Mouse (Mus musculus): ENCODE results near the gene B3galt1. TPM values are rescaled to one million over a fixed set of nuclear protein-coding genes. Genes with fewer than 3 reads are reported as not detected.

Gene B3galt1
- polyA plus RNA-seq, 1 experiment from 2014 or later, result 6.5 TPM

- H3K4me1 ChIP-seq, result no peaks in the 10 kb centered on the region
Observed at GRCm38 (mm10) chr2:67968812-67969211, 403.1 kb downstream of the B3galt1 start.

GRCm38 (mm10) chr2:67971091-67971490 is 405.4 kb downstream of the B3galt1 start:
- no peaks in the 10 kb centered on the region for H3K36me3 ChIP-seq

More at GRCm38 (mm10) chr2:67968812-67969211, 403.1 kb downstream of the B3galt1 start:
- ATAC-seq (replicated peaks; ENCODE audit: low FRiP score), result no peak
- H3K4me3 ChIP-seq (replicated peaks), result no peak overlapping the region
- no peaks in the 10 kb centered on the region for H3K36me3 ChIP-seq
- no peak overlapping the region for H3K4me2 ChIP-seq
- no peak overlapping the region for H3K9ac ChIP-seq
- no peaks in the 10 kb centered on the region for H3K27me3 ChIP-seq
- H3K9me3 ChIP-seq (replicated peaks), result no peaks in the 10 kb centered on the region
- no peak overlapping the region for H3K27ac ChIP-seq

GRCm38 (mm10) chr2:67971576-67971975 is 405.9 kb downstream of the B3galt1 start:
- Histone ChIP-seq H3K4me1 (no peaks in the 10 kb centered on the region), H3K27me3 (no peaks in the 10 kb centered on the region), H3K4me3 (replicated peaks) (no peak overlapping the region), H3K4me2 (no peak overlapping the region), H3K9ac (no peak overlapping the region), H3K36me3 (no peaks in the 10 kb centered on the region), H3K9me3 (replicated peaks) (no peaks in the 10 kb centered on the region), H3K27ac (no peak overlapping the region)
- ATAC-seq (replicated peaks; ENCODE audit: low FRiP score), result no peak
- 87% methylated on average over 6 of the region's 6 CpGs for WGBS

More at GRCm38 (mm10) chr2:67971091-67971490, 405.4 kb downstream of the B3galt1 start:
- Histone ChIP-seq H3K27me3 (no peaks in the 10 kb centered on the region), H3K9me3 (replicated peaks) (no peaks in the 10 kb centered on the region), H3K4me2 (no peak overlapping the region), H3K4me3 (replicated peaks) (no peak overlapping the region), H3K9ac (no peak overlapping the region), H3K27ac (no peak overlapping the region), H3K4me1 (no peaks in the 10 kb centered on the region)
- 82% methylated on average over 7 of the region's 7 CpGs for WGBS
- no peak for ATAC-seq (replicated peaks; ENCODE audit: low FRiP score)

- no peak overlapping the region for H3K4me3 ChIP-seq (replicated peaks)
- H3K4me1 ChIP-seq, result no peaks in the 10 kb centered on the region
- H3K27ac ChIP-seq, result no peak overlapping the region
- H3K4me2 ChIP-seq, result no peak overlapping the region
- H3K36me3 ChIP-seq, result no peaks in the 10 kb centered on the region
- no peak for ATAC-seq (replicated peaks; ENCODE audit: low FRiP score)
- H3K27me3 ChIP-seq, result no peaks in the 10 kb centered on the region
- H3K9ac ChIP-seq, result no peak overlapping the region
- no peaks in the 10 kb centered on the region for H3K9me3 ChIP-seq (replicated peaks)
Observed at GRCm38 (mm10) chr2:67975764-67976163, 410.1 kb downstream of the B3galt1 start.

GRCm38 (mm10) chr2:67976488-67976887 is 410.8 kb downstream of the B3galt1 start:
- no peak for ATAC-seq (replicated peaks; ENCODE audit: low FRiP score)
- no peaks in the 10 kb centered on the region for H3K9me3 ChIP-seq (replicated peaks)
- H3K4me3 ChIP-seq (replicated peaks), result no peak overlapping the region
- H3K9ac ChIP-seq, result no peak overlapping the region
- no peaks in the 10 kb centered on the region for H3K36me3 ChIP-seq
- WGBS, result 88% methylated on average over 4 of the region's 4 CpGs
- H3K27ac ChIP-seq, result no peak overlapping the region
- no peak overlapping the region for H3K4me2 ChIP-seq
- H3K4me1 ChIP-seq, result no peaks in the 10 kb centered on the region
- no peaks in the 10 kb centered on the region for H3K27me3 ChIP-seq

GRCm38 (mm10) chr2:67977620-67978262 is 412.1 kb downstream of the B3galt1 start:
- Histone ChIP-seq H3K36me3 (no peaks in the 10 kb centered on the region), H3K27ac (no peak overlapping the region), H3K4me1 (no peaks in the 10 kb centered on the region), H3K9ac (no peak overlapping the region), H3K27me3 (no peaks in the 10 kb centered on the region), H3K9me3 (replicated peaks) (no peaks in the 10 kb centered on the region), H3K4me2 (no peak overlapping the region), H3K4me3 (replicated peaks) (no peak overlapping the region)
- no peak for ATAC-seq (replicated peaks; ENCODE audit: low FRiP score)
- 58% methylated on average over 6 of the region's 6 CpGs for WGBS

- Histone ChIP-seq H3K36me3 (no peaks in the 10 kb centered on the region), H3K9me3 (replicated peaks) (no peaks in the 10 kb centered on the region), H3K9ac (no peak overlapping the region), H3K4me3 (replicated peaks) (no peak overlapping the region), H3K27me3 (no peaks in the 10 kb centered on the region), H3K27ac (no peak overlapping the region), H3K4me2 (no peak overlapping the region), H3K4me1 (no peaks in the 10 kb centered on the region)
- WGBS, result 91% methylated on average over 3 of the region's 3 CpGs
- no peak for ATAC-seq (replicated peaks; ENCODE audit: low FRiP score)
Observed at GRCm38 (mm10) chr2:67983563-67983962, 417.9 kb downstream of the B3galt1 start.

GRCm38 (mm10) chr2:67985133-67985532 is 419.5 kb downstream of the B3galt1 start:
- ATAC-seq (replicated peaks; ENCODE audit: low FRiP score), result no peak
- WGBS, result 76% methylated on average over 3 of the region's 3 CpGs
- H3K27ac ChIP-seq, result no peak overlapping the region

GRCm38 (mm10) chr2:67993421-67993820 is 427.8 kb downstream of the B3galt1 start:
- Histone ChIP-seq H3K36me3 (no peaks in the 10 kb centered on the region), H3K27me3 (no peaks in the 10 kb centered on the region), H3K4me3 (replicated peaks) (no peak overlapping the region), H3K9ac (no peak overlapping the region), H3K4me2 (no peak overlapping the region), H3K9me3 (replicated peaks) (no peaks in the 10 kb centered on the region), H3K27ac (no peak overlapping the region), H3K4me1 (no peaks in the 10 kb centered on the region)
- WGBS, result 97% methylated on average over 1 of the region's 1 CpGs
- no peak for ATAC-seq (replicated peaks; ENCODE audit: low FRiP score)

More at GRCm38 (mm10) chr2:67985133-67985532, 419.5 kb downstream of the B3galt1 start:
- Histone ChIP-seq H3K9ac (no peak overlapping the region), H3K36me3 (no peaks in the 10 kb centered on the region), H3K4me1 (no peaks in the 10 kb centered on the region), H3K9me3 (replicated peaks) (no peaks in the 10 kb centered on the region), H3K27me3 (no peaks in the 10 kb centered on the region), H3K4me3 (replicated peaks) (no peak overlapping the region), H3K4me2 (no peak overlapping the region)

GRCm38 (mm10) chr2:68003091-68003490 is 437.4 kb downstream of the B3galt1 start:
- H3K9me3 ChIP-seq (replicated peaks), result no peaks in the 10 kb centered on the region
- no peaks in the 10 kb centered on the region for H3K27me3 ChIP-seq
- WGBS, result 73% methylated on average over 1 of the region's 1 CpGs
- no peaks in the 10 kb centered on the region for H3K36me3 ChIP-seq
- no peak overlapping the region for H3K4me2 ChIP-seq
- no peak overlapping the region for H3K27ac ChIP-seq
- H3K9ac ChIP-seq, result no peak overlapping the region
- no peaks in the 10 kb centered on the region for H3K4me1 ChIP-seq
- ATAC-seq (replicated peaks; ENCODE audit: low FRiP score), result no peak
- H3K4me3 ChIP-seq (replicated peaks), result no peak overlapping the region

GRCm38 (mm10) chr2:68005210-68005609 is 439.5 kb downstream of the B3galt1 start:
- no peak overlapping the region for H3K4me3 ChIP-seq (replicated peaks)
- ATAC-seq (replicated peaks; ENCODE audit: low FRiP score), result no peak
- no peak overlapping the region for H3K27ac ChIP-seq
- H3K9ac ChIP-seq, result no peak overlapping the region
- no peaks in the 10 kb centered on the region for H3K36me3 ChIP-seq
- no peaks in the 10 kb centered on the region for H3K27me3 ChIP-seq
- WGBS, result 79% methylated on average over 9 of the region's 9 CpGs
- H3K4me1 ChIP-seq, result no peaks in the 10 kb centered on the region
- H3K4me2 ChIP-seq, result no peak overlapping the region
- H3K9me3 ChIP-seq (replicated peaks), result no peaks in the 10 kb centered on the region

GRCm38 (mm10) chr2:68005711-68006110 is 440.0 kb downstream of the B3galt1 start:
- Histone ChIP-seq H3K4me2 (no peak overlapping the region), H3K9ac (no peak overlapping the region), H3K4me1 (no peaks in the 10 kb centered on the region), H3K4me3 (replicated peaks) (no peak overlapping the region), H3K27me3 (no peaks in the 10 kb centered on the region), H3K27ac (no peak overlapping the region), H3K36me3 (no peaks in the 10 kb centered on the region), H3K9me3 (replicated peaks) (no peaks in the 10 kb centered on the region)
- ATAC-seq (replicated peaks; ENCODE audit: low FRiP score), result no peak
- WGBS, result 68% methylated on average over 7 of the region's 7 CpGs

GRCm38 (mm10) chr2:68011336-68011735 is 445.7 kb downstream of the B3galt1 start:
- no peaks in the 10 kb centered on the region for H3K9me3 ChIP-seq (replicated peaks)
- no peak overlapping the region for H3K27ac ChIP-seq
- H3K4me1 ChIP-seq, result no peaks in the 10 kb centered on the region
- ATAC-seq (replicated peaks; ENCODE audit: low FRiP score), result no peak
- no peak overlapping the region for H3K4me2 ChIP-seq
- no peaks in the 10 kb centered on the region for H3K36me3 ChIP-seq
- H3K4me3 ChIP-seq (replicated peaks), result no peak overlapping the region
- no peaks in the 10 kb centered on the region for H3K27me3 ChIP-seq
- no peak overlapping the region for H3K9ac ChIP-seq
- 72% methylated on average over 4 of the region's 4 CpGs for WGBS
